Mouse (Mus musculus) testis, adult 2 months (tissue): ENCODE results near the gene Timp3.

Experiments
- CTCF ChIP-seq: fragments of 200-500 bp; IDR thresholded peaks from 2 replicates; pipeline ENCODE4 v1.5.1; 2012; ENCODE audit warnings: low read depth, mild to moderate bottlenecking, inconsistent platforms, low read length, moderate library complexity; ENCODE audit not compliant: control insufficient read depth, insufficient read depth, insufficient replicate concordance
- POLR2A ChIP-seq: fragments of 200-500 bp; IDR thresholded peaks from 2 replicates; pipeline ENCODE4 v1.6.1; 2012; ENCODE audit warnings: low read depth, mild to moderate bottlenecking, inconsistent platforms, low read length, moderate library complexity; ENCODE audit not compliant: control insufficient read depth

DNA sequence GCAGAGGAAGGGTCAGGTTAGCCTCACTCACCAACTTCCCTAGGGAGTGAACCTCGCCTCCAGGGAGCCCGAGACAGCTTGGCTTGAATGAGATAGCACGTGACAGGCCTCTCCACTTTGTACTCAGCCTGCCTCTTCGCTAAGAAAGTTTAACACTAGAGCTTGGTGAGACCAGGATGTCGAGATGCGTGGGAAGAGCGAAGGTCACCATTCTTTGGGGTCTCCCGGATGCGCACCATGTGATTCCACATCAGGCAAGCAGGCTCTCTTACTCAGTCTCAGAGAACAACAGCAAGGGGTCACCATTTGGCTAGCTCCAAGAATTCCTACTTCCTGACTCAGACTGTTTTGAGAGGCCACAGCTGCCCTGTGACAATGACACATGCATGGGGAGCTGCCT, 35.6 kb upstream of the Timp3 start:
- TF ChIP-seq CTCF = no peak
- TF ChIP-seq POLR2A = no peak
